Mouse (Mus musculus) ovary, postnatal 36 days (tissue): ENCODE measurements around the gene Grm8.
"Not testable (repeated sequence)": the region's sequence is repeated elsewhere in the genome, so short reads cannot be mapped to it uniquely, and the experiment has no call there.

Experiments
- DNase-seq: peaks from one replicate; pipeline ENCODE4 v3.0.0; 2022; ENCODE audit warnings: low spot score, mixed read lengths

The Grm8 gene

DNA sequence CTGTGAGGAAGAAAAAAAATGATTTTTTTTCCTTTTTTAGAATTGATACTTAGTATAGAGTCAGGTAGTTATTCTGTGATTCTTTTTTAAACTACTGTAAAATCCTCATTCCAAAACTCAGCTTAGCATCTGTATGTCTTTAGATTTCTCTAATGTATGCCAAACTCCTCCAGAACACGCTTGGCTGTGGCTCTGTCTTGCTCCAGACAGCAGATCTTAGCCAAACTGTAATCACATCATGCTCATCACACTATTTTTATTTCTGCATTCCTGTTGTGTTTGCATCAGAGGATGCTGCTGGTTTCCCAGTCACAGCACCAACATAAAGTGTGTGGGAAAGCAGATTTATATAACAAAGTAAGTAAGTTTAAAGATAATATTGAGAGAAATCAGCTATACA lies 249.2 kb downstream of the Grm8 start:
- no peak for DNase-seq

DNA sequence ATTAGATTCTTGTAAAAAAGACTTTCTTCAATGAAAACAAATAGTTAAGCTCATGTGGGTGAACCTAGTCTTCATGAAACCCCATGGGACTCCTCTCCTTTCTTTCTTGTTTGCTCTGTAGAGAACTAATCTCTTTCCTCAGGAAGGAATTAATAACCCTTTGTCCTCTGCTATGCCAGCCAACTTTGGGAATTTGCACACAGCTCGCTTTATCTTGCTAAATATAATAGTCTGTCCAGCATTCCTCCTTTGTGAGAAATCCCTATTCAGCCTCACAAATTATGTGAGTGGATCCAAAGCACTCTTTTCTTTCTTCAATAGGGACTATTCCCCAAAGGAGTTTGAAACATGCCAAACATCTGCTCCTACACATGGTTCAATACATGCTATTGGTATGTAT lies 285.3 kb downstream of the Grm8 start:
- DNase-seq: no peak

DNA sequence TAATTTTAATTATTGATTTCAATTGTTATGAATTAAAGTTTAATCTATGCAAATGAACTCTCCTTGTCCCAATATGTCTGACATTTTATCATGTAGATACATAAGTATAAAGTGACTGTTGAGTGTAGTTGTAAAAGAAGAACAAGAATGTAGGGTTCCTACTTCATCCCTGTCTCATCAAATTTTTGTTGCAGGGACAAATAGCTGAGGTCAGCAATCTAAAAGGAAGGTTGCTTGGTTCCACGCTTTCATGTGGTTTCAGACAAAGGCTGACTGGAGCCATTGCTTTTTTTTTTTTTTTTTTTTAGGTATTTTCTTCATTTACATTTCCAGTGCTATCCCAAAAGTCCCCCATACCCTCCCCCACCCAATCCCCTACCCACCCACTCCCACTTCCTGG lies 298.8 kb downstream of the Grm8 start:
- DNase-seq: no peak

DNA sequence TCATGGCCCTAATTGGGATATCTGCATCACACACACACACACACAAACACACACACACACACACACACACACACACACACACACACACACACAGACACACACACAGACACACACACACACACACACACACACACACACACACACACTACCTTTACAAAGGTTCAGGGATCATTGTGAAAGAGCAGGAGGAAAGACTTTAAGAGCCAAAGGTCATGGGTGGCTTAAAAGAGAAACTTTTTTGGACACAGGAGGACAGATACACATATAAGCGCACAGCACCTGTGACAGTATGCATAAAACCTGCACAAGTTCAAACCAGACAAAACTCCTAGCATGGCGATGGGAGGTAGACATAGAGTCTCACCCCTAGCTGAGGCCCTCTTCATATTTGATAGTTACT lies 315.2 kb downstream of the Grm8 start:
- not testable (repeated sequence) for DNase-seq

DNA sequence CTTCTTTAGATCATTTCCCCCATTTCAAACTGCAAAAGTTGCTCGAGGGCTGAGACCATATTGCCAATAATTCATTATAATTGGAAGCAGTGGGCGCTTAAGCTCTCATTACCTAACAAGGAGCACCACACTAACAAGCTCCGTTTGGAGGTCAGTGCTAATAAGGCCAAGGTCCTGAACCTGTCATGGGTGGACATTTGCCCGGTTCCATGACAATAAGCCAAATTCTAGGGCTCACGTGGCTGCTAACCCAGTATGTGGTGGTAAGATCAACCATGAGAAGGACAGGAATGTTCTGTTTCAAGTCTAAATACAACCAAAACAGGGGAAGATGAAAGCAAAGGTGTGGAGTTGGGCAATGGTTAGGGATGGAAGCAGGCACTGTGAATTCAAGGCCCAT lies 322.2 kb downstream of the Grm8 start:
- no peak for DNase-seq

DNA sequence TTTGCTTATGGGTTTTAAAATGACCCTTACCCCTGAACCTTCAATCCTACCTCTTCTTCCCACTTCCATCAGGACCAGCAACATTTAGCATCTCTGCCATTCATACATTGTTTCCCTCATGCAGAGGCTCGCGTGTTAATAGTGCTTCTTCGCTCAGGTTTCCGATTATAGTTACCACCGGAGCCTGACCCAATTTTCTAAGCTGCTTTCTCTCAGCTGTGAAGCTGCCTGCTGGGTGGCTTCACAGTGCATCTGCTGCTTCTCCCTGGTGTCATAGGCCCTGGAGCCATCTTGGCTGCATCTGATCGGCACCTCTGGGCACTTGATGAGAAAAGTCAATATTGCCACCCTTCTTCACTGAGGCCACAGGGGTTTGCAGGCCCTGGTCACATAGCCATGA lies 325.0 kb downstream of the Grm8 start:
- no peak for DNase-seq

DNA sequence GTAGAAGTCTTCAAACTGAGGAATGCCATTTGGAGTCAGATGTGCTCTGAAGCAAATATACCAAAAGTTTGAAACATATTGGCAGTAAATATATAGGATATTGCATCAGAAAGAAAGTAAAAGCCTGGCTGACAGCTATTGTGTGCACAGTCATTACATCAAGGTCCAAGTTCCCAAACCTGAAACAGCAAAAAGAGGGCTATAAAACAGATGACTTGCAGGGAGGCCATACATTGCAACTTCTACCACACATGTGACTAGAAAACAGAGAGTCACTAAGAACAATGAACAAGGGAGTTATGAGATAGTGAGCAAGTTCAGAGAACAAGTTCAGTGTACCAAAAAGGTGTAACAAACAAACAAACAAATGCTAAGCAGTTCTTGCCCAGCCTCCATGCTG lies 328.2 kb downstream of the Grm8 start:
- DNase-seq: no peak

DNA sequence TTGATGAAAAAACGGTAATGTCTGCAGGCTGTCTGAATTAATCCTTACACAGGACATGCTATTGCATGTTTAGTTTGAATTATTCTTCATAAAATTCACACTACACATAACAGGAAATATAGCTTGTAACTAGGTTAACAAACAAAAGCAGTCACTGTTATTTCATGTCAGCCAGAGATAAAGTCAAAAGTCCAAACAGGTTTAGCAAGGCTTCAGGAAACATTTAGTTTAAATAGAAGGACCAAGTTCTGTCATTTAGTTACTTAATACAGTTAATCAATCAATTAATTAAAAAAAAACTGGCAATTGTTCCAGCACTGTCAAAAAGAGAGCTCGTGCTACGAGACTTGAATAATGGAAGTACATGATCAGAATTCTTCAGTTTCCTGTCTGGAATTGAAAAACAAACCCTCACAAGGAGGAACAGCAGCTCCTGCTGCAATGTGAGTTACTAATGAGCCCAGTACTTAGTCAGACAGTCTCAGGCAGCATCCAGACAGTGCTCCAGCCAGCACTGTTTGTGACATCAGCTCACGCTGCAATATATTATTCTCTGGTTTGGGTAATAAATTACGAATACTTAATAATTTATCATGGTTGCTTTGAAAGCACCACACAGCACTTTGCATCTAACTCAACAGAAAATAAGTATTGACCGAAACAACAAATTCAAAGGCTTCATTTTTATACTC lies 334.0 kb downstream of the Grm8 start:
- no peak for DNase-seq

DNA sequence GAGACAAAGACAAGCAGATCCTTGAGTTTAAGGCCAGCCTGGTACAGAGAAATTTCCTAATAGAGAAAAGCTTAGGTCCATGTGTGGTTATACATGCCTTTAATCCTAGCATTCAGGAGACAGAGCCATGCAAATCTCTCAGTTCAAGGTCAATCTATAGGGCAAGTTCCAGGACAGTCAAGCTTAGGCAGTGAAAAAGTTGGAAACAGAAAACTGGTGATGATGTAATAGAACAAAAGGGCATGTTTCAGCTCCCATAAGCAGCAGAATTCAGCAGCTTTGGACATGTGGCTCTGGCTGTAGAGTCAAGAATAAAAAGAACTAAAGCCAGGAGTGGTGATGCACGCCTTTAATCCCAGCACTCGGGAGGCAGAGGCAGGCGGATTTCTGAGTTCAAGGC lies 336.2 kb downstream of the Grm8 start:
- no peak for DNase-seq

DNA sequence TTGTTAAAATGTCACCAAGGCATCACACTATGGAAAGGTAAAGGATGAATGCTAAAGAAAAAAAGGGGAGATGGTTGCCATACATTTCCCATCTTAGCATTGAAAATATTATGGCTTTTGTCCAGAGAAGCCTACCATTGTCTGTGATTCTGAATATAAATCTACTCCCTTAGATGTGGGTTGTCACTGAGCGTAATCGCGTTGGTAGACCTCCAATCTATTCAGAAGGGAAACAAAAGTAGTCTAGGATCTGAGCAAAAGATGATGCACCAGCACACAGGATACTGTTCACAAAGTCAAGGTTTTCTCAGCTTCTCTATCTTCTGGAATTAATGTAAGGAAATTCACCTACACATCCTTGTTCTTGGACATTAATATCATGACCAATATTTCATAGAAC lies 345.4 kb downstream of the Grm8 start:
- DNase-seq: no peak

DNA sequence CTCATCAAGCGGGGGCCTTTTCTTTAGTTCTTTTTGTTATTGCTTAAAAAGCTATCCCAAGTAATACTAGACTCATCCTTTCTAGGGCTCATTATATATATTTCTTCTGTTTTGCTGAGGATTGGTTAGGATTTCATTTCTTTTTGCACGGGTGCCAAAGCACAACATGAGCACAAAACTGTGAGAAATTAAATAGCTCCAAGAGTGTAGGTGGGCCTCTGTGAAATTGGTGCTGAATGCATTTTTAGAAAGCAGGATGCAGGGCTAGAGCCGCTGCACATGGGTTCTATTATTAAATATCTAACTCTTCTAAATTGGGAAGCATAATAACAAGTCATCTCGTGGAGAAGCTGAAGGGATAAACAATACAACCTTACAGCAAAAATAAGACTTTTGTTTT lies 345.8 kb downstream of the Grm8 start:
- DNase-seq: no peak

DNA sequence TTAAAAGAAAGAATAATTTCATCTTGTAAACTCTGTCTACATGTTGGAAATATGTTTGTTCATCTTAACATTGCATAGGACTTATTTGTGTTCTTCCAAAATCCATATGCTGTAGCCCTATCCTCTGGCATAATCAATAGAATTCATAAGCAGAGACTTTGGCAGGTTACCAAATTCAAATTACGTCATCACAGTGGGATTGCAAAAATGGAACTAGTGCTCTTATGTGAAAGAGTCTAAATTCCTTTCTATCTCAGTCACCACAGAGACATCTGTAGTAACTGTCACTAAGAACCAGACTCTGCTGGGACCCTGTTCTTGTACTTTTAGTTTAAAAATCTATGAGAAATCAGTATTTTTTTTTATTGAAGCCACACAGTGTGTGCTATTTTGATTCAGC lies 352.7 kb downstream of the Grm8 start:
- DNase-seq: no peak

DNA sequence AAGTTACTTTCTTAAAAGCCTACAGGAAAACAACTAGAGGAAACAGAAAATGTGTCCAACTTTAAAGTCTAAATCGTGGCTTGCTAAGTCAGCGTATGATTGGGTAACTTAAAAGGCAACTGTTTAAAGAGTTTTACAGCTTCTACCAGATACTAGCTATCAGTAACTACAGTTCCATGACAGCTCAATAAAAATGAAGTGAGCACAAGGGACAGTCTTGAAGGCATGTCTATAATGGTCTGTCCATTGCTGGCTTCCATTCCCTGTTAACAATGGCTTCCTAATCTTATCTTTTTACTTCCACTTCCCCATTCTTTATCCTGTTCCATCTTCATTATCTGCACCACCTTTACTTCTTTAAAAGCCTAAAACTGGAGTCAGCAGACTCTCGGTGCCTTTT lies 353.6 kb downstream of the Grm8 start:
- no peak for DNase-seq

DNA sequence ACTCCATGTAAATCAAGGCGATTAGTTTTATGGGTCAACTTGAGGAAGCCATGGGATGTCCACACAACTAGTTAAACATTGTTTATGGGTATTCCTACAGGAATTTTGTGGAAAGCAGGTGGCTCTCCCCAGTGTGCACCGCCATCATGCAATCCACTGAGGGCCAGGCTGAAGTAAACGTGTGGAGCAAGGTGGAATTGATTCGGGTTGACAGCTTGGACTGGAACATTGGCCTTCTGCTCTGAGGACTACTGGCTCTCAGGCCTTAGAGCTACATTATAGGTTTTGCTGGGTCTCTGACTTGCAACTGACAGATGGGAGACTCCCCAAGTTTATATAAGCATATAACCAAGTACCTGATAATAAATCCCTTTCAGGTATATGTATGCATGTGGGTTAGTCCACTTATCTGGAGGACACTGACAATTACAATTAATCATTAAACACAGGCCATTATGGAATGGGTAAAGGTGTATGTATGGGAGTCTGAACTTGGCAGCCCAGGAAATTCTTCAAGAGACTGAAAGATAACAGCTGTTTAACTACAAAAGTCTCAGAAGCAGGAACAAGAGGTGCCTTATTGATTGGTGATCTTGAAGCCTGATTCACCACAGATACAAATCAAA lies 359.2 kb downstream of the Grm8 start:
- no peak for DNase-seq

DNA sequence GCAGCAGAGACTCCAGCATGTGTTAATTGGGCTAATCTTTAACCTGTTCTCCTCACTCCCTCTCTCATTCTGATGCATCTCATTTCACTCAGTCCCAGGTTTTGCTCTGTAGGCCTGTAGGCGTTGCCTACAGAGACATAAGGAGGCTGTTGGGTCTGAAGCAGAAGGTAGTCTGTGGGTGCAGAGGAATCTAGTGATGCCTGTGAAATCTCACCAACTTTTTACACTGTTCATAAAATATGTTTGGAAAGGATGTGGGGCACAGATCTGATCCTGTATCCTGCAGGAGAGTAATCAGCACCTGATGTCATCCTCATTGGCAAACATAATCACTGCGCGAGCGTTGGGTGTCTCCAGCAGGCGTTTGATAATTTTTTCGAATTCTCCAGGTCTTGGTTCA lies 372.9 kb downstream of the Grm8 start:
- no peak for DNase-seq

DNA sequence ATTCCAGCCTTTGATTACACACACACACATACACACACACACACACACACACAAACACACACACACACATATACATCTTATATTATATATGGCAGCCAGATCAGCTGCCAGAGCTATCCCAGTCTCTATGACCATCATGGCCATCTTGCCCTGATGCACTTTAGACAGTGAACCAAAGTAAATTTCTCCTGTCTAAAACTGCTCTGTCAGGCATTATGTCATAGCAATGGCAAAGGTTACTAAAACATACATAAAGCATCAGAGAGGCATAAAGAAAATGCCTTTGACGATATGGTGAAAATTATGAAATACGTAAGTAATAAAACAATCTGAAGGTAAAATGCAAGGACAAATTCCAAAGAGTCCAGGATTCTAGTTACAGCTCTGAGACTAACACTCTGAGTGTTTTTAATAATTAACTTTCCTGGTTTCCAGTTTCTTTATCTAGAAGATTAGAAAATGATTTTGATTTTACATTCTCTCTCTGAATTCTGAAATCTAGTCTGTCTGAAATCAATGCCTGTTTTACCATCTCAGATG lies 381.6 kb downstream of the Grm8 start:
- DNase-seq: no peak

DNA sequence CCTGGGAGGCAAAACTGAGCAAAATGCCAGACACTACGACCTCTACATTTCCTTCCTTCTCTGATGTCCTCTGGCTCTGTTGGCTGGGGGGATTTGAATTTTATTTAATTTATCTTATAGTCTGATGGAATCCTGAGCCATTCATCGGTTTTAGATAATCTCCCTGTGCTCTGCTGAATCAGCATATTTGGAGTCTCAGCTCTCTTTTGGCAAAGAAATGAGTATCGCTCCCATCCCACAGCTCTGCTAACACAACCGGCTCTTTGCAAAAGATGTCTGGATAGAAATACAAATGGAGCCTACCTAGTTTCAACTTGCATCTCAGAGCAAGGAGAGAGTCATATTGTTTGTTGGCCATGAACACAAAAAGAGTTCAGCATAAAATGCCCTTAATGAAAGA lies 388.5 kb downstream of the Grm8 start:
- DNase-seq: no peak

DNA sequence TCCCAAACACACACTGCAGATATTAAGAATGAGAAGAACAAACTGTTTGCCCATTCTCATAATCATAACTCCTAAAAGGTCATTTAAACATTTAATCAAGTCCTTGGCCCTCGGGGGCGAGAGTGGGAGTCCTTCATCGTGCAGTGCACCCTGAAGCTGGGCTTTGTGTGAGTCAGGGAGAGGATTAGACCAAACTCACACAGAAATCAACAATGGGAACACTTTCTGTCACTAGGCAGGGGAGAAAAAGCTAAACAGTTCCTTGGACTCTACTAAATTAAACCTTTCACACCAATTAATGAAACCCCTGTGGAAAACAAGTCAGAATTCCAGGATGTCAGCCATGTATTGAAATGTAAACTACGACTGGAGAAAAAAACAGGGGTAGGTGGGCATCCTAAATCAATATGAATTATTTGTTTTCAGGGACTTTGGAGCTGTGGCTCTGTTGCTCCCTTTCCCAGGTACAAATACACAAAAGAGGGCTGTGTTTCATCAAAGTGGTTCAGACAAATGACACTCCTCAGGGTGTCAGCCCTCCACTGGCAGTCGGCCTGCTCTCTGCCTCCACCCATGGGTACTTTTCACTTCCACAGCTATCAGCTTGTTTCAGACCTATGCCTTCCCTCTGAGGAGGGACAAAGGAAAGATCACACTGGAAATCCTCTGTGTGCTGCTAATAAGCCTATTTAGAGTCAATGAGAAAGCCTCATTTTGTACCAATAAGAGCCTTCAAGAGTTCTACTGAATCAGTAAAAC lies 389.1 kb downstream of the Grm8 start:
- no peak for DNase-seq

DNA sequence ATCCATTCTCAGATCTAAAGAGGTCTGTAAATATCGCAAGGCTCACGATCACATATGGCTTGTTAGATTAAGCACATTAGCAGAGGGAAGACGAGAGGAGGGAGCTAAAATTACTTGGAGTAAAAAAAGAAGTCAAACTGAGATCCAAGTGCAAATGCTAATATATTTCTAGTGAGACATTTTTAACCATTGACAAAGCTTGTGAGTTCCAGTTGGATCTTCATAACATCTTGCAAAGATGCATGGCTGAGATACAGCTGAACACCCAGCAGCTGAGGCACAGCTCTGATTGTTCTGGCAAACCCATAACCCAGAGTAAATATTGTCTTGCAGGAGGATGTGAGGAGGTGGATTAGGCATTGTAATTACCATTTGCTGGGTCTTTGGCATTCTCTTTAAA lies 445.6 kb downstream of the Grm8 start:
- DNase-seq: no peak

DNA sequence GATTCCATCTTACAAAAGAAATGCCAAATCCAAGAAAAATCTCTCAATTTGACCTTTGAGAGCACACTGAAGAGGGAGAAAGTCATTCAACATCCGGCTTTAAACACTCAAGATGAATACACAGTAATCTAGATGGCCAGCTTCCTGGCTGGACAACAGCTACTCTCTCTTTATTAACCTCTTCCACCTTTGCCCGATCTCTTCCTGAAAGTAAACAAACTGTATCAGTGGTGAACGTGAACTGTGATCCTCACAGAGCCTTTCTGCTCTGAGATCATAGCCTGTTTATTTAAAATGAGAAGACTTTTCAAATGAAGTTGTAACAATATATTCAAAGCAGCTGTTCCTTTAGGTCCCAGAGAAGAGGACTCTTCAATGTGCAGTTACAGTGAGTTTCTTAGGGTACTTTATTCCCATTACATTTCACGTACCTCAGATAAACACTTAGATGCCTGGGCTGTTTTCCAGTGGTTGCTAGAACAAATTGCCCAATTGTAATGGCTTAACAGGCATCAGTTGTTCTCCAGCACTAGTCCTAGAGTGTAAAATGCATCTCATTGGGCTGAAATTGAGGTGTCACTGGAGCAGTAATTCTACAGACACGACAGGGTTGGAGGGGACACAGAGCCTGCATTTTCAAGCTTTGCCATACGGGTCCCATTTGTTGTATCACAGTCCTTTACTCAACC lies 473.1 kb downstream of the Grm8 start:
- DNase-seq: no peak

DNA sequence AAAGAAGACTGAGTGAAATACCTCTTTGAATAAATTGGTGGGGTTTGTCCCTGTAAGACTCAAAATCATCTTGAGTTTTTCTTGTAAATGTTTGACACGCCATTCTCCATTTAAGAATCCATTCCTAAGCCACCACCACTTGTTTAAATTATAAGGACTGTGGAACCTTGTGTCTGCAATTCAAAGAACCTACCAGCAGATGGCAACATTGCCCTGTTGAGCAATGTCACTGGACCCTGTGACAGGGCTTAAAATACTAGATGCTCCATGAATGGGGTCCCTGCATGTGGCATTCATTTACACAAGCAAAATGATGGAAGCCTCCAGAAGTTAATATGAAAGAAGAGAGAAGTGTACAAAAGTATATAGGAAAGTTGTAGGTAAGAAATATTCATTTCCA lies 477.5 kb downstream of the Grm8 start:
- DNase-seq: no peak

DNA sequence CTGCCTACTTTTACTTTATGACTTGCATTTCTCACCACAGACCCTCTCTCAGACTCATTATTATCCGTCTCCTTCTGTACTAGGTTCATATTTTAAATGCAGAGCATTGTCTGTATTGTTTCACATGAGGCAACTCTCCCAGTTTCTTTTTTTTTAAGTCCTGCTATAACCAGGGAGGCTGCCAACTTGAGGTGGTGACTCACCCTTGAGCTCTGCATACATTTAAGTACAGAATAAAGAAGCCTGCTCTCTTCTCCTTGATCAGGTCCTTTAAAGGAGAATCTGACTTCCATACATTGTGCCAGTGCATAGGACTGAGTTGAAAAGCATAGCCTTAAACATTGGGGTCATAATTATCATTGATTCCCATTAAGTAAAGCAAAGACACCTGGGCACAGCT lies 488.5 kb downstream of the Grm8 start:
- no peak for DNase-seq

DNA sequence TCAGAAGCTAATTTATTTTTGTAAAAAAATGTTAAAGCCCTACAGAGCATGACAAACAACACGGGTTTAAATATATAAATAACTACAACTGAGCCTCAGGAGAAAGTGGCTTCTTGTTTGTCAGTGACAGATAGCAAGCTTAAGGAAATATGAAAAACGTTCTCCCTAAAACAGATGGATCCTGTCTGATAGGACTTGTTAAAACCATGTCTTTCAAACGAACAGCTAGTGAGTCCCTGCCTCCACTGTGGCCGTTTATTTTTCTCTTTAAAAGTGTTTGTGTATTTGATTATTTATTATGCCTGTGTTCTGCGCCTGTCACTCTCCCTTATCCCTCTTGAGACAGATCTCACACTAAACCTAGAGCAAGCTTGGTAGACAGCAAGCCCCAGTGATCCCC lies 489.9 kb downstream of the Grm8 start:
- no peak for DNase-seq
